Mouse (Mus musculus): ENCODE measurements at regions not wholly inside any gene's neighbourhood (a gene's known extent, or its start where the extent isn't known, plus 50 kb on each side); places are given as distances from the start of the nearest gene placed in this dataset.

GRCm38 (mm10) chr15:59772595-59772994, 243.8 kb downstream of the 4933412E24Rik start:
- Histone ChIP-seq H3K79me2 (ENCODE audit: control insufficient read depth, insufficient read depth, low read length) (no peaks in the 10 kb centered on the region), H3K27me3 (ENCODE audit: control insufficient read depth, insufficient read depth, low read length) (no peaks in the 10 kb centered on the region), H3K9ac (ENCODE audit: low read depth, low read length) (no peak overlapping the region), H3K4me1 (ENCODE audit: control insufficient read depth, insufficient read depth, low read length) (peaks cover 28% of the 10 kb centered on the region), H3K36me3 (ENCODE audit: control insufficient read depth, insufficient read depth, low read length) (no peaks in the 10 kb centered on the region), H3K27ac (replicated peaks; ENCODE audit: insufficient read depth, low read depth, low read length) (peak overlapping the region; percentile 91), H3K4me3 (ENCODE audit: insufficient read depth, low read depth, low read length) (no peak overlapping the region)
- WGBS, result 27% methylated on average over 2 of the region's 2 CpGs
- TF ChIP-seq POLR2A (IDR thresholded peaks at IDR 0.05; ENCODE audit: extremely low read depth, insufficient read depth, low read length) (no peak), CTCF (IDR thresholded peaks at IDR 0.05; ENCODE audit: low read depth, low read length) (no peak)
- DNase-seq (ENCODE audit: extremely low read depth, low read depth, low spot score), result peak; percentile 95

GRCm38 (mm10) chr15:59762061-59762460, 254.4 kb downstream of the 4933412E24Rik start:
- H3K36me3 ChIP-seq (ENCODE audit: control insufficient read depth, insufficient read depth, low read length), result no peaks in the 10 kb centered on the region
- H3K27ac ChIP-seq (replicated peaks; ENCODE audit: insufficient read depth, low read depth, low read length), result no peak overlapping the region
- H3K9ac ChIP-seq (ENCODE audit: low read depth, low read length), result no peak overlapping the region
- H3K27me3 ChIP-seq (ENCODE audit: control insufficient read depth, insufficient read depth, low read length), result no peaks in the 10 kb centered on the region
- H3K79me2 ChIP-seq (ENCODE audit: control insufficient read depth, insufficient read depth, low read length), result no peaks in the 10 kb centered on the region
- H3K4me3 ChIP-seq (ENCODE audit: insufficient read depth, low read depth, low read length), result no peak overlapping the region
- 93% methylated on average over 6 of the region's 6 CpGs for WGBS
- no peak for DNase-seq (ENCODE audit: extremely low read depth, low read depth, low spot score)
- H3K4me1 ChIP-seq (ENCODE audit: control insufficient read depth, insufficient read depth, low read length), result no peaks in the 10 kb centered on the region
- TF ChIP-seq POLR2A (IDR thresholded peaks at IDR 0.05; ENCODE audit: extremely low read depth, insufficient read depth, low read length) (no peak), CTCF (IDR thresholded peaks at IDR 0.05; ENCODE audit: low read depth, low read length) (no peak)

- no peak overlapping the region for H3K4me3 ChIP-seq (ENCODE audit: insufficient read depth, low read depth, low read length)
- H3K27me3 ChIP-seq (ENCODE audit: control insufficient read depth, insufficient read depth, low read length), result no peaks in the 10 kb centered on the region
- no peak for DNase-seq (ENCODE audit: extremely low read depth, low read depth, low spot score)
- H3K27ac ChIP-seq (replicated peaks; ENCODE audit: insufficient read depth, low read depth, low read length), result no peak overlapping the region
- H3K4me1 ChIP-seq (ENCODE audit: control insufficient read depth, insufficient read depth, low read length), result no peaks in the 10 kb centered on the region
- H3K36me3 ChIP-seq (ENCODE audit: control insufficient read depth, insufficient read depth, low read length), result no peaks in the 10 kb centered on the region
- no peak for TF ChIP-seq POLR2A (IDR thresholded peaks at IDR 0.05; ENCODE audit: extremely low read depth, insufficient read depth, low read length)
- no peak for TF ChIP-seq CTCF (IDR thresholded peaks at IDR 0.05; ENCODE audit: low read depth, low read length)
- no peak overlapping the region for H3K9ac ChIP-seq (ENCODE audit: low read depth, low read length)
- WGBS, result 97% methylated on average over 5 of the region's 5 CpGs
- no peaks in the 10 kb centered on the region for H3K79me2 ChIP-seq (ENCODE audit: control insufficient read depth, insufficient read depth, low read length)
These were observed 255.9 kb downstream of the 4933412E24Rik start for GRCm38 (mm10) chr15:59760490-59760889.

- no peak for TF ChIP-seq POLR2A (IDR thresholded peaks at IDR 0.05; ENCODE audit: extremely low read depth, insufficient read depth, low read length)
- TF ChIP-seq CTCF (IDR thresholded peaks at IDR 0.05; ENCODE audit: low read depth, low read length), result no peak
- no peaks in the 10 kb centered on the region for H3K4me1 ChIP-seq (ENCODE audit: control insufficient read depth, insufficient read depth, low read length)
- H3K27ac ChIP-seq (replicated peaks; ENCODE audit: insufficient read depth, low read depth, low read length), result no peak overlapping the region
- no peak for DNase-seq (ENCODE audit: extremely low read depth, low read depth, low spot score)
- H3K36me3 ChIP-seq (ENCODE audit: control insufficient read depth, insufficient read depth, low read length), result no peaks in the 10 kb centered on the region
- H3K27me3 ChIP-seq (ENCODE audit: control insufficient read depth, insufficient read depth, low read length), result no peaks in the 10 kb centered on the region
- no peak overlapping the region for H3K4me3 ChIP-seq (ENCODE audit: insufficient read depth, low read depth, low read length)
- no peak overlapping the region for H3K9ac ChIP-seq (ENCODE audit: low read depth, low read length)
- WGBS, result 61% methylated on average over 4 of the region's 4 CpGs
- H3K79me2 ChIP-seq (ENCODE audit: control insufficient read depth, insufficient read depth, low read length), result no peaks in the 10 kb centered on the region
These were observed 256.8 kb downstream of the 4933412E24Rik start for GRCm38 (mm10) chr15:59759566-59759965.

GRCm38 (mm10) chr15:59758971-59759370, 257.4 kb downstream of the 4933412E24Rik start:
- 93% methylated on average over 2 of the region's 2 CpGs for WGBS
- TF ChIP-seq POLR2A (IDR thresholded peaks at IDR 0.05; ENCODE audit: extremely low read depth, insufficient read depth, low read length) (no peak), CTCF (IDR thresholded peaks at IDR 0.05; ENCODE audit: low read depth, low read length) (no peak)
- no peak overlapping the region for H3K27ac ChIP-seq (replicated peaks; ENCODE audit: insufficient read depth, low read depth, low read length)

GRCm38 (mm10) chr15:59756141-59756540, 260.3 kb downstream of the 4933412E24Rik start:
- WGBS, result 56% methylated on average over 6 of the region's 6 CpGs
- DNase-seq (ENCODE audit: extremely low read depth, low read depth, low spot score), result no peak
- TF ChIP-seq CTCF (IDR thresholded peaks at IDR 0.05; ENCODE audit: low read depth, low read length) (no peak), POLR2A (IDR thresholded peaks at IDR 0.05; ENCODE audit: extremely low read depth, insufficient read depth, low read length) (no peak)

More at GRCm38 (mm10) chr15:59758971-59759370, 257.4 kb downstream of the 4933412E24Rik start:
- Histone ChIP-seq H3K4me1 (ENCODE audit: control insufficient read depth, insufficient read depth, low read length) (no peaks in the 10 kb centered on the region), H3K4me3 (ENCODE audit: insufficient read depth, low read depth, low read length) (no peak overlapping the region), H3K9ac (ENCODE audit: low read depth, low read length) (no peak overlapping the region), H3K27me3 (ENCODE audit: control insufficient read depth, insufficient read depth, low read length) (no peaks in the 10 kb centered on the region), H3K79me2 (ENCODE audit: control insufficient read depth, insufficient read depth, low read length) (no peaks in the 10 kb centered on the region), H3K36me3 (ENCODE audit: control insufficient read depth, insufficient read depth, low read length) (no peaks in the 10 kb centered on the region)
- DNase-seq (ENCODE audit: extremely low read depth, low read depth, low spot score), result no peak

More at GRCm38 (mm10) chr15:59756141-59756540, 260.3 kb downstream of the 4933412E24Rik start:
- H3K79me2 ChIP-seq (ENCODE audit: control insufficient read depth, insufficient read depth, low read length), result no peaks in the 10 kb centered on the region
- H3K9ac ChIP-seq (ENCODE audit: low read depth, low read length), result no peak overlapping the region
- H3K36me3 ChIP-seq (ENCODE audit: control insufficient read depth, insufficient read depth, low read length), result no peaks in the 10 kb centered on the region
- no peak overlapping the region for H3K27ac ChIP-seq (replicated peaks; ENCODE audit: insufficient read depth, low read depth, low read length)
- no peak overlapping the region for H3K4me3 ChIP-seq (ENCODE audit: insufficient read depth, low read depth, low read length)
- no peaks in the 10 kb centered on the region for H3K4me1 ChIP-seq (ENCODE audit: control insufficient read depth, insufficient read depth, low read length)
- H3K27me3 ChIP-seq (ENCODE audit: control insufficient read depth, insufficient read depth, low read length), result no peaks in the 10 kb centered on the region

Data from liver, adult 2 months (tissue).